Mouse (Mus musculus): Measurements from ENCODE around the gene Pitpna. TPM values are rescaled to one million over a fixed set of nuclear protein-coding genes. Genes with fewer than 3 reads are reported as not detected.

Pitpna gene
- polyA plus RNA-seq, 1 experiment from 2014 or later = 94.2 TPM

- Histone ChIP-seq H3K27me3 (replicated peaks; ENCODE audit: control insufficient read depth, insufficient read depth, low read length) (peaks cover 10% of the 10 kb centered on the region), H3K9ac (ENCODE audit: low read length) (peak within 1 kb of the TSS; percentile 78), H3K4me2 (ENCODE audit: low read length) (peak within 1 kb of the TSS; percentile 66), H3K9me3 (replicated peaks; ENCODE audit: control insufficient read depth, low read length) (no peaks in the 10 kb centered on the region), H3K4me1 (ENCODE audit: control insufficient read depth, insufficient read depth, low read length) (peaks cover 8% of the 10 kb centered on the region), H3K36me3 (ENCODE audit: control insufficient read depth, insufficient read depth, low read length) (peaks cover 5% of the 10 kb centered on the region; the same call in 1 of the 2 replicates), H3K4me3 (ENCODE audit: low read depth, low read length) (peak within 1 kb of the TSS; percentile 54), H3K27ac (ENCODE audit: low read depth, low read length) (no peak within 1 kb of the TSS)
- ATAC-seq (no peak), DNase-seq (ENCODE audit: low spot score) (no peak)
- WGBS = 84% methylated on average over 7 of the region's 7 CpGs
Observed at GRCm38 (mm10) chr11:75650311-75650710, 62.4 kb downstream of the Pitpna start, which contains the start of gene Myo1c. Gene Myo1c, plus strand, starts transcription at chr11:75650504.

GRCm38 (mm10) chr11:75650958-75651425, 63.1 kb downstream of the Pitpna start:
- no peak overlapping the region for H3K27ac ChIP-seq (ENCODE audit: low read depth, low read length)
- H3K36me3 ChIP-seq (ENCODE audit: control insufficient read depth, insufficient read depth, low read length) = 0 out of 2 replicates have a peak, but pooled peaks cover 3% of the 10 kb centered on the region
- H3K9me3 ChIP-seq (replicated peaks; ENCODE audit: control insufficient read depth, low read length) = no peaks in the 10 kb centered on the region
- peak overlapping the region; percentile 66 for H3K4me2 ChIP-seq (ENCODE audit: low read length)
- DNase-seq (ENCODE audit: low spot score) (no peak), ATAC-seq (no peak)
- peak overlapping the region; percentile 54 for H3K4me3 ChIP-seq (ENCODE audit: low read depth, low read length)
- peaks cover 8% of the 10 kb centered on the region for H3K4me1 ChIP-seq (ENCODE audit: control insufficient read depth, insufficient read depth, low read length)
- 53% methylated on average over 13 of the region's 13 CpGs for WGBS
- H3K9ac ChIP-seq (ENCODE audit: low read length) = peak overlapping the region; percentile 78
- H3K27me3 ChIP-seq (replicated peaks; ENCODE audit: control insufficient read depth, insufficient read depth, low read length) = peaks cover 10% of the 10 kb centered on the region

GRCm38 (mm10) chr11:75651426-75652221, 63.7 kb downstream of the Pitpna start:
- peak; percentile 70 for ATAC-seq
- DNase-seq (ENCODE audit: low spot score) = peak; percentile 65
- peaks cover 10% of the 10 kb centered on the region for H3K4me1 ChIP-seq (ENCODE audit: control insufficient read depth, insufficient read depth, low read length)
- peak overlapping the region; percentile 54 for H3K4me3 ChIP-seq (ENCODE audit: low read depth, low read length)
- no peaks in the 10 kb centered on the region for H3K9me3 ChIP-seq (replicated peaks; ENCODE audit: control insufficient read depth, low read length)
- peak overlapping the region; percentile 66 for H3K4me2 ChIP-seq (ENCODE audit: low read length)
- H3K27me3 ChIP-seq (replicated peaks; ENCODE audit: control insufficient read depth, insufficient read depth, low read length) = peaks cover 10% of the 10 kb centered on the region
- peak overlapping the region; percentile 48; the same call in 1 of the 2 replicates for H3K27ac ChIP-seq (ENCODE audit: low read depth, low read length)
- 0 out of 2 replicates have a peak, but pooled peaks cover 2% of the 10 kb centered on the region for H3K36me3 ChIP-seq (ENCODE audit: control insufficient read depth, insufficient read depth, low read length)
- H3K9ac ChIP-seq (ENCODE audit: low read length) = peak overlapping the region; percentile 78
- under 1% methylated on average over 41 of the region's 54 CpGs for WGBS

GRCm38 (mm10) chr11:75652222-75652941, 64.5 kb downstream of the Pitpna start:
- WGBS = 25% methylated on average over 20 of the region's 20 CpGs
- H3K4me3 ChIP-seq (ENCODE audit: low read depth, low read length) = peak overlapping the region; percentile 54
- peak overlapping the region; percentile 66 for H3K4me2 ChIP-seq (ENCODE audit: low read length)
- peaks cover 10% of the 10 kb centered on the region for H3K27me3 ChIP-seq (replicated peaks; ENCODE audit: control insufficient read depth, insufficient read depth, low read length)
- no peaks in the 10 kb centered on the region for H3K36me3 ChIP-seq (ENCODE audit: control insufficient read depth, insufficient read depth, low read length)
- H3K9ac ChIP-seq (ENCODE audit: low read length) = peak overlapping the region; percentile 78
- DNase-seq (ENCODE audit: low spot score) = no peak
- no peak for ATAC-seq
- peaks cover 11% of the 10 kb centered on the region for H3K4me1 ChIP-seq (ENCODE audit: control insufficient read depth, insufficient read depth, low read length)
- no peak overlapping the region for H3K27ac ChIP-seq (ENCODE audit: low read depth, low read length)
- H3K9me3 ChIP-seq (replicated peaks; ENCODE audit: control insufficient read depth, low read length) = no peaks in the 10 kb centered on the region

GRCm38 (mm10) chr11:75652942-75653684, 65.2 kb downstream of the Pitpna start:
- Histone ChIP-seq H3K9me3 (replicated peaks; ENCODE audit: control insufficient read depth, low read length) (no peaks in the 10 kb centered on the region), H3K4me2 (ENCODE audit: low read length) (peak overlapping the region; percentile 77), H3K27ac (ENCODE audit: low read depth, low read length) (no peak overlapping the region), H3K9ac (ENCODE audit: low read length) (no peak overlapping the region), H3K4me1 (ENCODE audit: control insufficient read depth, insufficient read depth, low read length) (peaks cover 11% of the 10 kb centered on the region), H3K36me3 (ENCODE audit: control insufficient read depth, insufficient read depth, low read length) (no peaks in the 10 kb centered on the region), H3K27me3 (replicated peaks; ENCODE audit: control insufficient read depth, insufficient read depth, low read length) (peaks cover 10% of the 10 kb centered on the region), H3K4me3 (ENCODE audit: low read depth, low read length) (peak overlapping the region; percentile 40; the same call in 1 of the 2 replicates)
- no peak for ATAC-seq
- 35% methylated on average over 14 of the region's 14 CpGs for WGBS
- DNase-seq (ENCODE audit: low spot score) = no peak

GRCm38 (mm10) chr11:75653781-75654470, 66.0 kb downstream of the Pitpna start:
- WGBS = 1% methylated on average over 41 of the region's 45 CpGs
- peaks cover 11% of the 10 kb centered on the region for H3K4me1 ChIP-seq (ENCODE audit: control insufficient read depth, insufficient read depth, low read length)

GRCm38 (mm10) chr11:75654471-75655390, 66.8 kb downstream of the Pitpna start:
- H3K4me2 ChIP-seq (ENCODE audit: low read length) = peak overlapping the region; percentile 99
- H3K9ac ChIP-seq (ENCODE audit: low read length) = peak overlapping the region; percentile 57; the same call in 1 of the 2 replicates
- 46% methylated on average over 25 of the region's 25 CpGs for WGBS
- no peaks in the 10 kb centered on the region for H3K9me3 ChIP-seq (replicated peaks; ENCODE audit: control insufficient read depth, low read length)
- H3K36me3 ChIP-seq (ENCODE audit: control insufficient read depth, insufficient read depth, low read length) = no peaks in the 10 kb centered on the region
- H3K27ac ChIP-seq (ENCODE audit: low read depth, low read length) = no peak overlapping the region
- peak overlapping the region; percentile 59 for H3K4me3 ChIP-seq (ENCODE audit: low read depth, low read length)
- no peak for ATAC-seq
- peaks cover 10% of the 10 kb centered on the region for H3K27me3 ChIP-seq (replicated peaks; ENCODE audit: control insufficient read depth, insufficient read depth, low read length)
- DNase-seq (ENCODE audit: low spot score) = no peak
- H3K4me1 ChIP-seq (ENCODE audit: control insufficient read depth, insufficient read depth, low read length) = peaks cover 11% of the 10 kb centered on the region

More at GRCm38 (mm10) chr11:75653781-75654470, 66.0 kb downstream of the Pitpna start:
- Histone ChIP-seq H3K4me2 (ENCODE audit: low read length) (peak overlapping the region; percentile 77), H3K9ac (ENCODE audit: low read length) (peak overlapping the region; percentile 57), H3K27ac (ENCODE audit: low read depth, low read length) (no peak overlapping the region), H3K9me3 (replicated peaks; ENCODE audit: control insufficient read depth, low read length) (no peaks in the 10 kb centered on the region), H3K4me3 (ENCODE audit: low read depth, low read length) (peak overlapping the region; percentile 40), H3K36me3 (ENCODE audit: control insufficient read depth, insufficient read depth, low read length) (no peaks in the 10 kb centered on the region), H3K27me3 (replicated peaks; ENCODE audit: control insufficient read depth, insufficient read depth, low read length) (peaks cover 10% of the 10 kb centered on the region)
- peak; percentile 79 for DNase-seq (ENCODE audit: low spot score)
- peak; percentile 55 for ATAC-seq

Measured in forebrain, embryonic 14.5 days (tissue).